Mouse (Mus musculus) testis, postnatal 10 days (tissue): ENCODE results near the gene Tubb3.
"Not testable (repeated sequence)": the region's sequence is repeated elsewhere in the genome, so short reads cannot be mapped to it uniquely, and the experiment has no call there.

Experiments used
- DNase-seq: peaks from one replicate; pipeline ENCODE4 v3.0.0; 2021; ENCODE audit warnings: low spot score

Gene Tubb3

GRCm38 (mm10) chr8:123432381-123432780, 21.2 kb downstream of the Tubb3 start:
- no peak for DNase-seq

DNA sequence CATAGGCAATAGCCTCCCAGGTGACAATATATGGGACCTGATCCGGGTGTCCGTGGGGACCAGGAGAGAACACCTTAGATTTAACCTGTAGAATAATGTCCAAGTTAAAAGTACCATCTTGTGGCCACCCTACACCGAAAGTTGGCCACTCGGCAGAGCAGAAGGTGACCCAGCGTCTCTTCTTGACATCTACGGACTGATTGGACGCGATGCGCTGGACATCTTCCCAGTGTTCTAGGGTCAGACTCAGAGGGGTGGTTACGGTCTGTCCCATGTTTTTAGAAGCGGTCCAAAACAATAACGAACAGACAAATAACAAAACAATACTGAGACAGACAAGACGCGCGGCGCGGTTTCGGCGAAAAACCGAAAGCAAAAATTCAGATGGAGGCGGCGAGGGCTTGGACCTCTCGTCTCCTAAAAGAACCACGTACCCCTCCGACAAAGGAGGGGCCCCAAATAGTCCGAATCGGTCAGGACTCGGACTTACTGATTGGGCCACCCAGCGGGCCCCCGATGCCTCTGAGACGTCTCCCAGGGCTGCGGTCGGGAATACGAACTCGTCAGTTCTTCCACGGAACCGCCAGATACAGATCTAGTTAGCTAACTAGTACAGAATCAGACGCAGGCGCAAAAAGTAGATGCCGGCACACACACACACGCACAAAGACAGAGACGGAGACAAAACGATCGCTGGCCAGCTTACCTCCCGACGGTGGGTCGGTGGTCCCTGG, 22.2 kb downstream of the Tubb3 start:
- DNase-seq: not testable (repeated sequence)

- no peak for DNase-seq
Observed at GRCm38 (mm10) chr8:123441788-123442187, 30.6 kb downstream of the Tubb3 start.

- DNase-seq: no peak
Observed at GRCm38 (mm10) chr8:123442351-123442750, 31.1 kb downstream of the Tubb3 start.

GRCm38 (mm10) chr8:123442871-123443575, 31.8 kb downstream of the Tubb3 start:
- DNase-seq: peak; percentile 97

GRCm38 (mm10) chr8:123443576-123443921, 32.3 kb downstream of the Tubb3 start:
- no peak for DNase-seq

- DNase-seq: no peak
Observed at GRCm38 (mm10) chr8:123444131-123444530, 32.9 kb downstream of the Tubb3 start.

- DNase-seq: no peak
Observed at GRCm38 (mm10) chr8:123445981-123446380, 34.8 kb downstream of the Tubb3 start.

GRCm38 (mm10) chr8:123446799-123447198, 35.6 kb downstream of the Tubb3 start:
- DNase-seq: no peak

DNA sequence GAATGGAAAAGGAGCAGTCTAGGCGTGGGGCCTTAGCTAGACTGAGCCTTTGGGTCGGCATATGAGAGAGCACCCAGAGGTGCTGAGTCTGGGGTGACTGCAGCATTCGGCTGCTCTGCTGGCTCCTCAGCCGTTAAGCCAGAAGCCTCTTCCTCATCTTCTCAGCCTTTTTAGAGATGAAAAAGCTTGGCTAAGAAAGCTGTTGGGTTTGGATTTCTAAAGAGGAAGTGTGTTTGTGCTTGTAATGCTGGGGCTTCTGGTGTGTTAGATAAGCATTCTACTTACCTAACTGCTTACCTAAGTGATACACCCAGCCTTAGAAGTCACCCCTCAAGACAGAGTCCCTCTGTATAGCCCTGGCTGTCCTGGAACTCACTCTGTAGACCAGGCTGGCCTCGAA, 39.6 kb downstream of the Tubb3 start:
- no peak for DNase-seq

DNA sequence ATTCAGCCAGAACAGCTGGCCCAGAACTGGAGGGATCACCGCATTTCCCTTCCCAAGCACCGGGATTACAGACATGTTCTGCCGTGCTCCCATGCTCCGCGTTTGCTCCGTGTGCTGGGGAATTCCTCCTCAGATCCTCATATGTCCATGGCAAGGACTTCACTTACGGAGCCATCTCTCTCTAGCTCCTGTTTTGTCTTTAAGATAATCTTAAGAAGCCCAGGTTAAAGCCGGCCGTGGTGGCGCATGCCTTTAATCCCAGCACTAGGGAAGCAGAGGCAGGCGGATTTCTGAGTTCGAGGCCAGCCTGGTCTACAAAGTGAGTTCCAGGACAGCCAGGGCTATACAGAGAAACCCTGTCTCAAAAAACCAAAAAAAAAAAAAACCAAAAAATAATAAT, 40.5 kb downstream of the Tubb3 start:
- DNase-seq: not testable (repeated sequence)

GRCm38 (mm10) chr8:123452149-123452548, 40.9 kb downstream of the Tubb3 start:
- DNase-seq: no peak

DNA sequence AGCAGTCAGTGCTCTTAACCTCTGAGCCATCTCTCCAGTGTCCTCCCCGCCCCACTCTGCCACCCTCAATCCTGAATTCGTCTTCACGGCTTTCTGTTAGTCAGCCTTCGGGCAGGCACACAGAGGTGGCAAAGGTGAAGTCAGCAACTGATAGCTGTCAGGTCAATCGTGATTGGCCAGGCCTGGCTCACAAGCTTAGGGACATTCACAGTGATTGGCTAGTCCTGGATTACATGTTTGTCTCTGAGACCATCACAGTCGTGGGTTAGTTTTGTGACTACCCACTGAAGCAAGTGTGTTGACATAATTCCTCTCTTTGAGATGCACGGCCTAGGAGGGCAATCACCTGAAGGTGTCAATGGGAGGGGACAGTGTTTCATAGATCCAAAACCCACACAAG, 42.1 kb downstream of the Tubb3 start:
- DNase-seq: no peak

- DNase-seq: no peak
Observed at GRCm38 (mm10) chr8:123453951-123454350, 42.7 kb downstream of the Tubb3 start.

- no peak for DNase-seq
Observed at GRCm38 (mm10) chr8:123454559-123454958, 43.3 kb downstream of the Tubb3 start.

DNA sequence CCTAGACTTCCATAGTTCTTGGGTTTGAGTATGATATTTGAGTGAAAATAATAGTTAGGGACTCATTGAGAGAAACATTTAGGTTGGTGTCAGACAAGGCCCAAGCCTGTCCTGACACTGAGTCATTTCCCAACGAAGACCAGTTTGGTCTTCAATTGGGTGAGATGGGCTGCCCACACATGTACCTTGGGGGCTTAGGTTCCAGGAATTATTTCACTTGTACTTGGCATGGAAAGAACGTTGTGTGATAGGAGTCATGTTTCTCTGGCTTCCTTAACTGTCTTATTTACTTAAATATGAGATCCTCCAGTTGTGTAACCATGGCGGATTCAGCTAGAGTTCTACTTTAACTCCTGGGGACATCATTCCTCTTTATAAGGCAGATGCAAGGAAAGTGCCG, 52.4 kb downstream of the Tubb3 start:
- DNase-seq: no peak

GRCm38 (mm10) chr8:123467476-123467875, 56.3 kb downstream of the Tubb3 start:
- DNase-seq: no peak
